Mouse (Mus musculus) thymus, postnatal 10 days (tissue): ENCODE measurements around the gene L3mbtl1.

Source experiments
- DNase-seq, 2 experiments: peaks; one replicate each; pipeline ENCODE4 v3.0.0; 2021; ENCODE audit warnings: low spot score in 2 of 2

Gene L3mbtl1

DNA sequence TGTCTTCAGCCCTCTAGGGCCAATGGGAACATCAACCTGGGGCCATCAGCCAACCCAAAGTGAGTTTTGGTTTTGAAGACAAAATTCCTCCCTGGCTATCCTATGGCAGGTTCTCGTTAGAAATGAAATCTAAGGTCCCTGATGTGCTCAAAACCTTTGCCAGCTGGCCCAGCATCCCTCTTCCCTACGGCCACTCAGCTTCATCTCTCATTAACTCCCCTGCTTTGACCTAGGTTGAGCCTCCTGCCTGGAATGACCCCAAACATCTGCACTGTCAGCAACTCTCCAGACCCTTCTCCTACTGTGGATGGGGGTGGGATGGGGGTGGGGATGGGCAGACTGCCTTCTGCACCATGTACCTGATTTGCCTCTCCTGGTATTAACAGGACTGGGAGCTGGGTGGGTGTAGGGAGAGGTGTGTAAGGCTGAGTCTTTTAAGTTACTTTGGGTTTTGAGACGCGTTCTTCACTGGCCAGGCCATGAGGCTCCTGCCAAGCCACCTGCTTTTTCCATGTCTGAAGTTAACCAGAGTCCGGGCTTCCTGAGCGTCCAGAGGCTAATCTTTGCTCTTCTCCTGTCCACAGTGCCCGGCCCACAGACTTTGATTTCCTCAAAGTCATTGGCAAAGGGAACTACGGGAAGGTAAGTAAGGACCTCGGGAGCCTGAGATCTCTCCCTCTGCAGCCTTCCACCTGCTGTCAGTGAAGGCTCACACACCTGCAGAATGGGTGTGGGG is 50.8 kb downstream of the L3mbtl1 start:
- no peak for DNase-seq

DNA sequence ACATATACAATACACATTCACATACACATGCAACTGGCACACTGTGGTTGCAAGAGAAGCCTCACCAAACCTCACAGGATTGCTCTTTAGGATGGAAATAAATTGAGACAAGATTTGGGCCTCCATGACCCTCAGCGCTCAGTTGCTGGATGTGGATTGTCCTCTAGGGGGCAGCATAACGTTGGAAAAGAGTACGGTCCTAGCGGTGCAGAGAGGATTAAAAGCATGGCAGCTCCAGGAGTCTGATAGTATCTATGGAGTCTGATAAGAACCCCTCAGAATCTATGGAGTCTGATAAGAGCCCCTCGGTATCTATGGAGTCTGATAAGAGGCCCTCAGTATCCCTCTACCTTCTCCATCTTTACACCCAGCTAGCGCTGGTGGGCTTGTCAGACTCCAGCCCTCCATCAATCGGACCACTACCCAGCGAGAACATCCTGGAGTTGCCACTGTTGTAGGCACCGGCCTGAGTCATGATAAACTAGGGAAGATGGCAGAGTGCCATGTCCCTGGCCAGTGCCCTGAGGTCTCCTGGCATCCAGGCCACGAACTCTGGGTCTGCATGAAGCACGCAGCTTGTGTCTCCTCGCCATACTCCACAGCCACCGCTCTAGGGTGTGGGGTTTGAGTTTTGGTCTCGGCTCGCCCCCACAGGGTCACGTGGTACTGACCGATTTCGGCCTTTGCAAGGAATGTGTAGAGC is 55.4 kb downstream of the L3mbtl1 start:
- peak; percentile 18 to 71 for DNase-seq

DNA sequence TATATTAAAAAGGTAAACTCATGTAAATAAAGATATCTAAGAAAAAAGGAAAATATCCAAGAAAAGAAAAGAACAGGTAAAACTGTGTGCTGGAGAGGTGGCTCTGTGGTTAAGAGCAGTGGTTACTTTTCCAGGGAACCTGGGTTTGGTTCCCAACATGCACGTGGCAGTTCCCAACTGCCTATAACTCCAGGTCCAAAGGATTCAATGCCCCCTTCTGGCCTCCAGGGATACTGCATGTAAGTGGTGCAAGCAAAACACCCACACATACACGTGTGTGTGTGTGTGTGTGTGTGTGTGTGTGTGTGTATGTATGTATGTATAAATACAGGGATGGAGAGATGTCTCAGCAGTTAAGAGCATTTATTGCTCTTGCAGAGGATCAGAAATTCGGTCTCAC is 56.5 kb downstream of the L3mbtl1 start:
- peak in 1 of 2 experiments; percentile 28 for DNase-seq

DNA sequence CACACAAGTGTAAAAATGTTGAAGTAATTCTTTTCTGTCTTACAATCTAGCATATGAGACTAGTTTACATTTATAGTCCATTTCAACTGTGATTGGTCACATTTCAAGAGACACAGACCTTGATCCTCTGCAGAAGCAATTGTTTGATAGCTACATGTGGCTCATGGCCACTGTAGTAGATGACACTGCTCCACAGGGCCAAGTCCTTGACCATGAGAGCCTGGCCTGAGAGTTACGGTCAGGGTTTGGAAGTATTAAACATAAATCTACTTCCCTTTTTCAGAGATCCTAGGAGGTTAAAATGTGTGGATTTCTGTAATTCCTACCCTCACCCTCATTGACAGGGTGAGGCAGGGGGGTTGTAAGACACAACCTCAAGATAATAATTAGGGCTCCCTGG is 57.8 kb downstream of the L3mbtl1 start:
- DNase-seq: no peak

DNA sequence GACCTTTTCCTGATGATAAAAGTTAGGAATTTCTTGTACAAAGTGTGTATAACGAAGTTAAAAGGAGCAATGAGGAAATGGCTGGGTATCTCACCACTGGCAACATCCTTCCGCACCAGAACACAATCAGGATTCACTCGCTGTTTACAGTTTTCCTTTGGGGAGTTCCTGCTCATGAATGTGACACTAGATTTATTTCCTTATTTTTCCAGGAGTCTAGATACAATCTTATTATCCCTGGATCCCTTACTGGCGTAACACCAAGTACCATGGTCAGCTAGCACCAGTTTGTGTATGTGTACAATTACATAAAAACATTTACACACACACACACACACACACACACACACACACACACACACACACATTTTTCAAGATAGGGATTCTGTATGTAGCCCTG is 64.0 kb downstream of the L3mbtl1 start:
- no peak for DNase-seq

DNA sequence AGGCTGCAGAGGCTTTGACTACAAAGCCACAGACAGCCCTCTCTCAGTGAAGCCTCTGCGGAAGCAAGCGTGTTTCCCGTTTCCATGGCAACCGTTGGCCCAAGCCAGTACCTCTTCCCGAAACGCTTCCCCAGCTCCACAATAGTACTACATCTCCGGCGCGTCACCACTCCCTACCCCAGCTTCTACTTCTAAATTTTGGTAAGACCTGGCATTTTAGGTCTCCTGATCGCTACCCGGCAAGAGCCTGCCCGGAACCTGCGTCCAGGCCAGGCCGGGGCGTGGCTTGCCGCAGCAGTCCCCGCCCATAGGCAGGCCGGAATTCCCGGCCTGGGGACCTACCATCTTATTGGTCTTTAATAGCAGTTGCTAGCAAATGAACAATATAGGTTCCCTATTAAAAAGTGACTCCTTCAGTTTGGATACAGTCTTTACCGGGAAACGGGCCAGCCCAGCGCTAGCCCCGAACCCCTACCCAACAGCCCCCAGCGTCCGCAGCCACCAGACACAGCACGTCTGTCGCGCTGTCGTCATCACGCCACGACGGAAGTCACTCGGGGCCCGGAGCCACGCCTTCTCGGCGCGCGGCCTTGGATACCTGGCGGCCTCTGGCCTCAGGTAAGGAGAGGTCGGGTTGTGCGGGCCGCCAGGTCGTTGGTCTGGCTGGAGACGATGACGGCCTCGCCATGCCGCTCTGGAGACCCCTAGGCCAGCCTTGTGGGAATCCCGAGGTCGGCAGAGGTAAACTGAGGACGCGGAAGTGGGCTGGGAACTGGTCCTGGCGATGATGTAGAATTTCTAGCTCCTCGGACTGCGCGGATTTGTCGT is 73.9 kb downstream of the L3mbtl1 start, which contains the start of gene Ift52:
Gene Ift52 (plus strand): TSS at position 439 of the 828 bp plus-strand sequence.
- peak; percentile 84 to 89 for DNase-seq
